Mouse (Mus musculus) brain, embryonic 18.5 days (tissue): ENCODE results near the gene Rnf39.
A peak's percentile ranks its signal among the peaks of the same experiment; 100 is the strongest.
"Not testable (repeated sequence)": the region's sequence is repeated elsewhere in the genome, so short reads cannot be mapped to it uniquely, and the experiment has no call there.

Experiments used
- DNase-seq: peaks from one replicate; pipeline ENCODE4 v3.0.0-alpha.2; 2012; ENCODE audit warnings: low read depth, low spot score

The Rnf39 gene

DNA sequence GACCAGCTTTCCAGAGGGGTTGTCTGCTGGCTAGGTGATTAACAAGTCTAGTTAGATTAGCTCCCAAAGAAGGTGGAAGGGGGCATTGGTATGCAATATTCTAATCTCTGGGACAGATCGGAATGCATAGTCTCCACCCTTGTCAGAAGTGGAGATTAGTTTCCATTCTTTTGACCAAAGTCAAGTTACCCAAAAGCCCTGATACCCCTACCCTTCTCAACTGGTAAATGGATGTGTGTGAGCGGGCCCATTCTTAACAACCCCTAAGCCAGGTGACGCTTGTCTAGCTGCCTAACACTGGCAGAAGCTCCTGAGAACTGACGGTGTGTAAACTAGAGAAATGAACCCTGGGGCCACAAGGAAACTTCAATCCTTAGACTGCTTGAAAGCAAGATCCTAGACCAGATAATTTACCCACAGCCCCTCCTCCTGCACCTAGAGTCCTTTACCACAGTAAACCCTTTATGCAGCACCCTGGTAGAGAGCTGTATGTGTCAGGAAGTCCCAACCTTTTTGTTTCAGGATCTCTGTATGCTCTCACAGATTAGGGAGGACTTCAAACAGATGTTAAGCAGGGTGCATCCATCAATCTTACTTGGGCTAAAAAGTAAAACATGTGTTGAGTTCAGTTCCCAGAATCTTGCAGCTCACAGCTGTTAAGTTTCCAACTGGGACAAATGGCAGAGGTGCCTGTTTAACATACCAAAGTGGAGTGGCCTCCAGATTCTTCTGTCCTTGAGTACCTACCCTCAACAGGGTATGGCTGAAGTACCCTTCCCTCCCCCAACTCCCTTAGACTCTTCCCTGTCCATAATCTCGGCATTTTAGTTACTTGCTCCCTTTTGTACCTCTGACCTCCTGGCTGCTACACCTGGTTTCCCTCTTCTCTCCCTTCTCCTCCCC lies 39.8 kb downstream of the Rnf39 start:
- no peak for DNase-seq

DNA sequence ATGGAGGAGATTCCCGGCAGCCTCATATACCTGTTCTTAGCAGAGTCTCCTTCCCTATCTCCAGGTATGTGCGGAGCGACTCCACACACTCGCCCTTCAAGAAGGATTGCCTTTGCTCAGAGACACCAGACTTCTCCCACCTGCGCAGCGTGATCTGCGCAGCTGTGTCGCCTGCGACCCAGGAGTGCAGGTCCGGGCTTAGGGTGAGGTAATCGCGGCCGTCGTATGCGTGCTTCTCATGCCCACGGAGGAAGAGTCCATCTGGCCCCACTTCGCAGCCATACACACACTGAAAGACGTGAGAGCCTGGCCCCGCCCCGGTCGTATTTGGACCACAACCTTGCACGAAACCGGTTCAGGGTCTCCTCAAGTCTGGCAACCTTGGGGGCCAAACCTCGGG lies 45.8 kb downstream of the Rnf39 start:
- no peak for DNase-seq

DNA sequence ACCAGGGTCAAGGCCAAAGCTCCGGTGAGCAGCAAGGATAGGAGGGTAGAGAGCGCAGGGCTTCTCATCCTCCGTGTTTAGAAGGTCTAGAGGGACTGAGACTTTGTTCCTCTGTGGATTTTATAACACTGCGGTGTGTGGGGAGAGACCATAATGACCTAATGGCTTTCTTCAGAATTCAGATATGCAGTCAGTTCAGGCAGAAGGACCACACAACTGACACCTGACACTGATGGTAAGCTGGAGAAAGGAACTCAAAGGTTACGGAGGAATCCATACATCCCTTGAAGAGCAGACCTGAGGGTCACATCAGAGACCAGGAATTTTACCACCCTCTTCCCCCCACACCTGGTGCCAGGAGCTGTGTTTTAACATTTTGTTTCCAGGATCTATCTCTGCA lies 46.7 kb downstream of the Rnf39 start, which contains the start of gene H2-M5:
Gene H2-M5, minus strand, starts transcription at position 101 of the 400 bp plus-strand sequence.
- DNase-seq = no peak

DNA sequence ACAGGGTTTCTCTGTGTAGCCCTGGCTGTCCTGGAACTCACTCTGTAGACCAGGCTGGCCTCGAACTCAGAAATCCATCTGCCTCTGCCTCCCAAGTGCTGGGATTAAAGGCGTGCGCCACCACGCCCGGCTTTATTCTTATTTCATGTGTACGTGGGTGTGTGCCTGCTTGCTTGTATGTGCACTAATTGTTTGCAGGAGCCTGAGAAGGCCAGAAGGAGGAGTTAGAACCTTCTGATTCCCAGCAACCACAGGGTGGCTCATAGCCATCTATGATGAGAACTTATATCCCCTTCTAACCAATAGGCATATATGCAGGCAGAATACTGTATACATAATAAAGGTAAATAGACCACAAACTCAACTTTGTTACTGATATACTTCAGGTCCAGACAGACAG lies 47.9 kb downstream of the Rnf39 start:
- DNase-seq = not testable (repeated sequence)

DNA sequence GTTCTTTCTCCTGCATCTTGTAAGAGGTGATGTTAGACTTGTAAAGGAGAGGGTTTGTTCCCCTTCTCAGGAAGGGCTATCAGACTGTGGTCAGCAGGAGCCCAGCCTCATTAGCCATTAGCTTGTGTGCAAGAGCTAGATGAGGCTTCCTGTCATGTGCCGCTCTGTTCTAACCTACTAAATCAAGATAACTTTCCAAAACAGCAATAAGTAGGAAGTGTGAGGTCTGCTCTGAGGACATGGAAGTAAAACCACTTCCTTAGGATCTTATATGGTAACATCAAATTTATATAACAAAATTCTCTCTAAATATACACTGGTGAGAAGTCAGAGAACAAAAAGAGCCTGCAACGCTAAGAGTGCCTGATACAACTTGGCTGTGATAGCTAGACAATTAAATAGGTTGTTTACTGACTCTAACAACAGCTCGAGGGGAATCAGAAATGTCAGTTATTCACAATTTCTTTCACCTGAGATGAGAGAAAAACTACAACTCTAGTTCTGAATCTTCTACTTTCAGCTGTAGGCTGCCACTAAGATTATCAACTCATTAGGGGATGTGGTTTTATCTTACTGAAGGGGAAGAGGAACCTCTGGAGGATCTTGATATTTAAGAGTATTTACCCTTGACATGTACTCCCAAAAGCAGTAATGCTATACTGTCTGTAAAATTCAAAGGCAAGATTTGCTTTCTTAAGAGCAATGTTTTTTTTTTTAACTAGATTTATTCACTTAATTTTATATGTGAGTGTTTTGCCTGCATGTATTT lies 49.8 kb downstream of the Rnf39 start:
- DNase-seq = no peak

DNA sequence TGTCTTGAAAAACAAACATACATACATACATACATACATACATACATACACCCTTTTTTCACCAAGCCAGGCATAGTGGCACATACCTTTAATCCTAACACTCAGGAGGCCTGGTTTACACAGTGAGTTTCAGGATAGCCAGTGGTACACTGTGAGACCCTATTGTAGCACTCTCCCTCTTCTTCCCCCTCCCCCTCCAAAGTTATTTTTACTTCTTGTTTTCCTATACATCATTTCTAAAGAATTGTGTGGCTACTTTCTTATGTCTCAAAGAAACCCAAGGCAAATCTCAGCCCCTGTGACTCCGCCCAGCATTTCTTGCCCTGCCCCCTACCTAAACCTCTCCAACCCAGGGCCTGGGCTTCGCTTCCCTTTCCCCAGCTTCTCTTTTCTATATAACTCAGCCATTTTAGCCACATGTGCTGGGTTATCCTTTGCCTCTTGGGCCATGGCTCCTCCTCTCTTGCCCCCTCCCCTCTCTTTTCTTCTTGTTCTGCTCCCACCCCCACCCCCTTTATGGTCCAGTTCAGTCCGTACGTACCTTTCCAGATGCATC lies 51.1 kb downstream of the Rnf39 start:
- no peak for DNase-seq

DNA sequence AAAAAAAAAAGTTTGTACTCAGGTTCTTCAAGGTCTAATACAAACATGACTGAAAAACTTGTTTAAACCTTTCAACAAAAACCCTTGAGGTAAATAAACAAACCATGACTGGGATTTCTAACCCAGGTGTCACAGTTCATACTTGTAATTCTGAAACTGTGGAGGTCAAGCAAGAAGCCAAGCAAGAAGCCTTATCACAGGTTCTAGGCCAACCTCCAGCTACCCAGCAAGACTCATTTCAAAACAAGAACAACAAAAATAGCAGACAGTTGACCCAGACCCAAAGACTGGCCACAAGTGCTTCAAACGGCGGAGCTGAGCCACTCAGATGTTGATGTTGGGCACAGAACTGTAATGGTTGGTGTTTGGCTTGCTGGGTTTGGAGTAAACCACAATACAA lies 51.8 kb downstream of the Rnf39 start:
- no peak for DNase-seq

DNA sequence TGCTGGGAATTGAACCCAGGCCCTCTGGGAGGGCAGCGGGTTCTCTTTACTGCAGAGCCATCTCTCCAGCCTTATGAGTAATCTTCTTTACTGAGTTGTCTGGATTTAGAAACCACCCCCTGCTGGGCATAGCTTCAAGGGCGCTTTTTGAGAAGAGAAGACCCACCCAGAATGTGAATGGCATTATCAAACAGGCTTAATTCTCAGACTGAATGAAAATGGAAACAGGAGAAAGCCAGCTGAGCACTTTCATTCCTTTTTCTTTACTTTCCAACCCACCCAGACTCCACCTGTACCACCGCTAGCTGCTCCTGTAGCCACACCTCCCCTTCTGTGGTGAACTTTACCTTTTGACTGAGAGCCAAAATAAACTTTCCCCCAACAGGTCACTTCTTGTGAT lies 52.7 kb downstream of the Rnf39 start:
- no peak for DNase-seq

DNA sequence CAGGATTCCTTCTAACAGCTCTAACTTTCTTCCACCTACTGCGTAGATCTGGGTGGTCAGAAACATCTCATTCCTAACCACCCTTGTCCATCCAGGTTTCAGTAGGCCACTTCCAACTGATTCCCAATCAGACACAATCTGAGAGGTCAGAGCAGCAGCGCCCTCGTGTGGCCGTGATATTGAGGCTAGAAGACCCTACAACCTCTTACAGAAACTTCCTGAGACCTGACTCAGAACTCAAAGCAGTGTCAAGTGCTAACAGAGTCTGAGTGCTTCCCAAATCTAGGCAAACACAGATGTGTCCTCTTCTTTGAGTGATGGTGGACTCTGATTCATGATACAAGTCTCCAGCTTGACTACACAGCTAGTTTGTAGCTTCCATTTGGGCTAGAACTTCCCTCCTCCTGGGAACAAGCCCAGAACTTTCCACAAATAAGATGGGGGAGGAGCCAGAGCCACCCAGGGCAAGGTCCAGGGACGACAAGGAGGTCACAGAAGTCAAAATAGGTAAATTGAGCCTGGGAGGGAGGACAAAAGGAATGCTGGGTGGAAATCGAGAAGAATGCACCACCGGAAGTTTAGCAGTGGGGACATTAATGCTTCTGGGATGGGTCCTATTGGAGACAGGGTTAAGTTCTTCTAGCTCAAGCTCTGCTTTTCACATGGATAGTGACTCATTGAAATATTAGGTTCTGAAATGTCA lies 54.5 kb downstream of the Rnf39 start:
- peak; percentile 12 for DNase-seq
